Mouse (Mus musculus) heart, embryonic 14.5 days (tissue): ENCODE measurements around the gene Glb1l. TPM values are rescaled to one million over a fixed set of nuclear protein-coding genes. Genes with fewer than 3 reads are reported as not detected.

Source experiments
- ATAC-seq: fragments of 200-750 bp; cut with Nextera tagmentation; 2 replicates; pipeline ENCODE4 v1.8.0; 2017; ENCODE audit warnings: low read depth, moderate TSS enrichment; ENCODE audit not compliant: insufficient number of reproducible peaks, insufficient read depth, low FRiP score
- H3K27ac ChIP-seq, 2 experiments: fragments of 200-500 bp in 1 of 2; fragments of 300-500 bp in 1 of 2; sonication (generic) in 1 of 2; replicated peaks in 1 of 2; 2 replicates each; pipeline ENCODE4 v1.5.1; 2012 to 2014; ENCODE audit warnings: low read depth in 2 of 2, low read length in 2 of 2, control low read depth in 1 of 2, mild to moderate bottlenecking in 1 of 2, mixed read lengths in 1 of 2; ENCODE audit not compliant: control insufficient read depth in 1 of 2, insufficient read depth in 1 of 2
- H3K27me3 ChIP-seq: fragments of 300-500 bp; sonication (generic); 2 replicates; pipeline ENCODE4 v1.6.1; 2014; ENCODE audit warnings: mild to moderate bottlenecking, low read length, control low read depth; ENCODE audit not compliant: control insufficient read depth, insufficient read depth
- H3K36me3 ChIP-seq: fragments of 300-500 bp; sonication (generic); 2 replicates; pipeline ENCODE4 v1.6.1; 2014; ENCODE audit warnings: mild to moderate bottlenecking, control low read depth, low read length, mixed read lengths; ENCODE audit not compliant: control insufficient read depth, insufficient read depth
- H3K4me1 ChIP-seq, 2 experiments: fragments of 200-500 bp in 1 of 2; fragments of 300-500 bp in 1 of 2; sonication (generic) in 1 of 2; 2 replicates each; pipeline ENCODE4 v1.6.1; 2012 to 2014; ENCODE audit warnings: low read length in 2 of 2, control low read depth in 1 of 2, mixed read lengths in 1 of 2; ENCODE audit not compliant: control insufficient read depth in 2 of 2, insufficient read depth in 2 of 2
- H3K4me2 ChIP-seq: fragments of 300-500 bp; sonication (generic); 2 replicates; pipeline ENCODE4 v1.6.1; 2014; ENCODE audit warnings: mild to moderate bottlenecking, low read length
- H3K4me3 ChIP-seq, 2 experiments: fragments of 200-500 bp in 1 of 2; fragments of 300-500 bp in 1 of 2; sonication (generic) in 1 of 2; 2 replicates each; pipeline ENCODE4 v1.5.1; 2012 to 2014; ENCODE audit warnings: low read length in 2 of 2, mild to moderate bottlenecking in 2 of 2, control low read depth in 1 of 2, low read depth in 1 of 2, moderate library complexity in 1 of 2; ENCODE audit not compliant: control insufficient read depth in 1 of 2, insufficient read depth in 1 of 2
- H3K9ac ChIP-seq: fragments of 300-500 bp; sonication (generic); 2 replicates; pipeline ENCODE4 v1.6.1; 2014; ENCODE audit warnings: mild to moderate bottlenecking, low read length
- H3K9me3 ChIP-seq: fragments of 300-500 bp; sonication (generic); 2 replicates; pipeline ENCODE4 v1.6.1; 2016; ENCODE audit warnings: low read length, control low read depth; ENCODE audit not compliant: control insufficient read depth
- WGBS: fragments of 180-500 bp; shearing (Covaris S2); extraction: QIAGEN DNeasy Blood & Tissue Kit; methylation state at CpG from one replicate; pipeline ENCODE4 v1.1.7; 2014; 5-methylcytosine and 5-hydroxymethylcytosine counted together
- polyA plus RNA-seq: library from polyadenylated mRNA; unstranded; fragments of >200 nt; fragmentation: Nextera tagmentation; extraction: Ambion mirVana; gene quantifications from 2 replicates; pipeline ENCODE4 v1.2.1, GENCODE M21; 2014

Gene Glb1l
- polyA plus RNA-seq, 1 experiment from 2014 or later = 8.4 TPM

DNA sequence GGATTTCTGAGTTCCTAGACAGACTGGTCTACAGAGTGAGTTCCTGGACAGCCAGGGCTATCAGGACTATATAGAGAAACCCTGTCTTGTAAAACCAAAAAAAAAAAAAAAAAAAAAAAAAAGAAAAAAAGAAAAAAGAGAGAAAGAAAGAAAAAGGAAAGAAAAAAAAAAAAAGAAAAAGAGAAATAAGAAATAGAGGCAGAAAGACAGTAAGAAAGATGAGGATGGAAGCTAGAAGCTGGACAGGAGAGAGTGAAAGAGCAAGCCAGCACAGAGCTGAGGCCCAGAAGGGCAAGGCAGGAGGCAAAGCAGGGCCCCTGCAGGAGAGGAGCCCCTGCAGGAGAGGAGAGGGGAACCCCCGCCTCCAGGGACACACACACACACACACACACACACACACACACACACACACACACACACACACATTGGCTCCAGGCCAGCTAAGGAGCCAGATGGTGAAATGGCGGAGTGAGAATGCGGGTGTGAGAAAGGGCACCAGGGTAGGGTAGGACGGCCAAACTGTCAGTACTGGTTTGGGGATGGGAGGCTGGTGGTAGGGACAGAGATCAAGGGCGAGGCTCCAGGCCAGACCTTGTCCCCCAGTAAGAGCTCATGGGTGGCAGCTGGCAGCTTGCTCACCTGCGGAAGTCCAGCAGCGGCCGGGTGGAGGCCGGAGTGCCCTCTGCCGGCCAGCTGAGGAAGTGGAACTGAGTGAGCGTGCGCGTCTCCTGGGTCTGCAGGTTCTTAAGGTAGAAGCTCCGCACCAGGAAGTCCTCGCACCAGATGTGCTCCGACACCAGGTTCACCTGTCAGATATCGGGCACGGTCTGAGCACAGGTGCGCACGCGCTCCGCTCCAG is 40.7 kb upstream of the Glb1l start:
- Histone ChIP-seq H3K36me3 (no peaks in the 10 kb centered on the region), H3K27ac (no peak overlapping the region), H3K9me3 (no peaks in the 10 kb centered on the region), H3K4me2 (peak overlapping the region; percentile 58), H3K4me3 (peak overlapping the region; percentile 10; a peak in 2 of 4 replicates), H3K27me3 (no peaks in the 10 kb centered on the region), H3K4me1 (peaks cover 29 to 31% of the 10 kb centered on the region in 2 experiments), H3K9ac (peak overlapping the region; percentile 32; the same call in 1 of the 2 replicates)
- ATAC-seq = 0 out of 2 replicates have a peak, but pooled peaks have one; percentile 18
- WGBS = 5% methylated on average over 22 of the region's 22 CpGs

DNA sequence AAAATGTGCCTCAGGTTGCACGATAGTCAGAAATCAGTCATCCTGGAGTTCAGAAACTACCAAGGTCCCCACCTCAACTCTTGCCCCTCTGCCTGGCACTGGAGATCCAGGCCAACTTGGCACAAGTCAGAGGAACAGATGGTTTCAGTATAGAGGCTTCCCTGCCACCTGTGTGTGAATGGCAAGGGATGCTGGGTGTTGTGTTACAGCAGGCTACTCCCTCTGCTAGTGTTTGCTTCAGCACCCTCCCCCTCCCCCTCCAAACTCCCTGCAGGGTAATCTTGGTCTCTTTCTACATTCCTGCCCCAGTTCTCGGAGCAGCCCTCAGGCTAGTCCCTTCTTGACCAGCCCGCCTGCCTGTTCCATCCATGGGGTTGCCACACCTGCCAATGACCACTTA is 39.9 kb upstream of the Glb1l start:
- H3K9ac ChIP-seq = no peak overlapping the region
- H3K9me3 ChIP-seq = no peaks in the 10 kb centered on the region
- H3K27ac ChIP-seq = no peak overlapping the region
- no peak overlapping the region for H3K4me3 ChIP-seq
- H3K4me2 ChIP-seq = no peak overlapping the region
- H3K4me1 ChIP-seq = peaks cover 29 to 31% of the 10 kb centered on the region in 2 experiments
- no peaks in the 10 kb centered on the region for H3K36me3 ChIP-seq
- no peak for ATAC-seq
- 78% methylated on average over 3 of the region's 3 CpGs for WGBS
- no peaks in the 10 kb centered on the region for H3K27me3 ChIP-seq

DNA sequence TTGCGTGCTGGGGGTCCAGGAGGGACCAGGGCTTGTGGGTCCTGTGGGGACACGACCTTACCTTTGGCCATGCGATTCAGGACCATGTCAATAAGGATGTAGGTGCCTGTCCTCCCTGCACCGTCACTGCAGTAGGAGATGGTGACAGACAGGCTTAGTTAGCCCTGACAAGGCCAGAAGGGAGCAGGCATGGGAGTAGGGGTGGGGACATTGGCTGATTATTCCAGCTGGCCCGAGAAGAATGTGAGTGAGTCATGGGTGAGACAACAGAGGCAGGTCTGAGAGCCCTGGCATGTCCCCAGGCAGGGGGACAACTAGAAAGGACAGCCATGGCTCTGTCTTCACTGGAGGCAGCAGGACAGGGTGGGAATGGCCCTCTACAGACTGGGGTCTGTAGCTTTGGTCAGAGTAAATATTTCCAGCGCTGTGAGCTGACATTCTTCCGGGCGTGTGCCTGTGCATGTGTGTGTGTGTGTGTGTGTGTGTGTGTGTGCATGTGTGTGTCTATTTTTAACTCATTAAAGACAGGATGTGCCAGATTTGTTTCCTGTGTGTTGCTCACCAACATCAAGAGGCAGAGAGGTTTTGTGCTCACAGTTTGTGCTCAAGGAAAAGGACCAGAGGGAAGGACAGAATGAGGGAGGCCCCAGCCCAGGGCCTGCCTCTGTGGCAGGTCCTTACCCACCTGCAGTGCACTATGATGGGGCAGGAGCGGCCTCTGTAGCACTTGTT is 37.6 kb upstream of the Glb1l start:
- 26% methylated on average over 9 of the region's 9 CpGs for WGBS
- H3K27ac ChIP-seq = peak overlapping the region; percentile 89 to 98
- peak overlapping the region; percentile 0; the same call in 1 of the 2 replicates for H3K4me2 ChIP-seq
- H3K9me3 ChIP-seq = no peaks in the 10 kb centered on the region
- H3K4me1 ChIP-seq = peaks cover 29 to 31% of the 10 kb centered on the region in 2 experiments
- H3K4me3 ChIP-seq = no peak overlapping the region
- ATAC-seq = peak; percentile 74
- peak overlapping the region; percentile 42; the same call in 1 of the 2 replicates for H3K9ac ChIP-seq
- no peaks in the 10 kb centered on the region for H3K27me3 ChIP-seq
- H3K36me3 ChIP-seq = peaks cover 11% of the 10 kb centered on the region

DNA sequence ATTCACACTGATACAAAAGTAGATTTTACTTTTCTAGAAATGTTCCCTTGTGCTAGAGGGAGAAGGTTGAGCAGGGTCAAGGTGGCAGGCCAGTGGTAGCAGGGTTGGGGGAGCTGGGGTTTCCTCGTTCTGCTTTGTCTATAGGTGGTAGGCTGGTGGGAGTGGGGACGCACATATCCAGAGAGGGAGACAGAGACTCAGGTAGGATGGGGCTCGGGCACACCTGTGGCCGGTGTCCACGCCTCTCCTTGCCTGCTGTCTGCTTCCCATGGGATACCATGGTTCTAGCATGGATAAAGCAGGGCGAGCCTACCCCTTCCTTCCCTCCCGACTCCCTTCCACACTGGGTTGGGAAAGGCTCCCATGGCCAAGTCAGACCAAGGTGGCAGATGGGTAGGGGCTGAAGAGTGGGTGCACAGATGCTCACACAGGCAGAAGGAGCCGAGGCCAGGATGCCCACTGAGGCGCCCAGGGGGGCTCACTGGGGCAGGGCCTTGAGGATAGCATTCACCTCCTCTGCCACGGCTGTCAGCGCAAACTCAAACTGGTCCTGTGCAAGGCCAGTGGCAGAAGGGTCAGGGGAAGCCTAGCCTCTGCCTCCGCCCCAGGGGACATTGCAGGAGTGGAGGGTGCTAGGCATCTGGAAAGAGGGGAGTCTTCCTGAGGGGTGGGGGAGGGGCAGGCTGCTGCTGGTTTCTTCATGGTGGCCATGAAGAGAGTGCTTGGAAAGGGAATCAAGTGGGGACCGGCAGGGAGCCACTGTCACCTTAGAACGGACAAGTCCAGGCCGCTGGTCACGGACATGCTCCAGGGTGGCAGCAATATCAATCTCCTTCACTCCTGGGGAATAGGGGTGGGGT is 36.7 kb upstream of the Glb1l start:
- 78% methylated on average over 16 of the region's 16 CpGs for WGBS
- ATAC-seq = no peak
- no peaks in the 10 kb centered on the region for H3K27me3 ChIP-seq
- no peaks in the 10 kb centered on the region for H3K9me3 ChIP-seq
- H3K4me1 ChIP-seq = peaks cover 29 to 31% of the 10 kb centered on the region in 2 experiments
- peak overlapping the region; percentile 89 to 98 for H3K27ac ChIP-seq
- peaks cover 20% of the 10 kb centered on the region for H3K36me3 ChIP-seq
- 0 out of 2 replicates have a peak overlapping the region, but pooled peaks have one; percentile 0 for H3K4me2 ChIP-seq
- H3K4me3 ChIP-seq = no peak overlapping the region
- H3K9ac ChIP-seq = peak overlapping the region; percentile 42; the same call in 1 of the 2 replicates

DNA sequence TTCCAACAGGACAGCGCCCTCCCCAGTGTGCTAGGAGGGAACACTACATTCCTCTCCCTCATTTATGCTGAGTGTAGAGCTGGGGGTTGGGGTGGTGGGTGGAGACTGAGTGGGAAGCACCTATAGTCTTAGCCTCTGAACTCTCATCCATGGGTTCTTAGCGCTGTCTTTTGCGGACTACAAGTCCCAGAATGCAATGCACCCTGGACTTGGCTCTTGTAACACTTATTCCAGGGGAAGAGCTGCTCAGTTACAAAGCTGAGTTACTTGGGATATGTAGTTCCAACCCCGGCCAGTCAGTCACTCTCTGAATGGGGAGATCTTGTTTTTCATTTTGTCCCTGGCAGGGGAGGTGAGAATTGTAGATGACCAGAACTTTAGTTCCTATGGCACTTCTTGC is 34.2 kb upstream of the Glb1l start:
- Histone ChIP-seq H3K4me3 (no peak overlapping the region), H3K36me3 (peaks cover 44% of the 10 kb centered on the region), H3K27ac (no peak overlapping the region), H3K9me3 (no peaks in the 10 kb centered on the region), H3K27me3 (no peaks in the 10 kb centered on the region), H3K4me2 (no peak overlapping the region), H3K4me1 (peaks cover 24 to 31% of the 10 kb centered on the region in 2 experiments), H3K9ac (no peak overlapping the region)
- 27% methylated on average over 4 of the region's 4 CpGs for WGBS
- ATAC-seq = no peak

DNA sequence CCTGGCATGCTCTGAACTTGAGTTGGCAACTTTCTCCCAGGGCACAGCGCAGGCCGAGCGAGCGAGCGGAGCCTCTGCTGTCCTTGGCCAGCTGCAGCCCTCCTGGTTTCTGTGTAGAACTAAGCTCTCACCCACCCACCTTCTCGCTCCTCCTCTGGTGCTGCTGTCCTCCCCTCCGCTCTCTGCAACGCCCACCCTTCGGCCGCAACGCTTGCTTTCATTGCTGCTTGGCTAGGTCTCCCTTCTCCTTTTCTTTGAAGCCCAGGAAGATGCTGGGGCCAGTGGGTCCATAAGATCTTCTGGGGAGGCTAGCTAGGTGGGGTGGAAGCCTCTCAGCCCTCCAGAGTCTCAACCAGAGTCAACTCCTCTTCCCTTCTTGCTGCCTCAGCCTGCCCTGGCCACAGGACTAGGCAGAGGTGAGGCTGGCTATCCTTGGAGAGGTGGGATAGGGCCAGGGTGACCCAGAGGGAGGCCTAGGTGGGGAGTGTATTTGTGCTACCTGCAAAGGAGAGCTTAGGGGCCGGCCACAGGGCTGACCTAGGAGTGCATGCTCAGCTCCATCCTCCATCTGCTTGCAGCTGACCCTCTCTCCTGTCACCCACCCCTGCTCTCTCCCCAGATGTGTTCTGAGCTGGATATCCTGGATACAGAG is 33.7 kb upstream of the Glb1l start:
- no peak overlapping the region for H3K27ac ChIP-seq
- H3K4me1 ChIP-seq = peaks cover 24 to 28% of the 10 kb centered on the region in 2 experiments
- no peak overlapping the region for H3K4me3 ChIP-seq
- ATAC-seq = no peak
- H3K27me3 ChIP-seq = no peaks in the 10 kb centered on the region
- 87% methylated on average over 12 of the region's 12 CpGs for WGBS
- H3K9ac ChIP-seq = no peak overlapping the region
- no peak overlapping the region for H3K4me2 ChIP-seq
- H3K36me3 ChIP-seq = peaks cover 49% of the 10 kb centered on the region
- no peaks in the 10 kb centered on the region for H3K9me3 ChIP-seq
